Mouse (Mus musculus) frontal cortex, postnatal 25 days (tissue): ENCODE measurements at regions not wholly inside any gene's neighbourhood (a gene's known extent, or its start where the extent isn't known, plus 50 kb on each side); places are given as distances from the start of the nearest gene placed in this dataset.

Experiments
- DNase-seq, 2 experiments: peaks; one replicate each; pipeline ENCODE4 v3.0.0; 2022; ENCODE audit warnings: low spot score in 2 of 2

- no peak for DNase-seq
Measured at GRCm38 (mm10) chr2:108904121-108904733, 376.3 kb upstream of the Kif18a start.

GRCm38 (mm10) chr2:108913555-108913954 is 367.0 kb upstream of the Kif18a start:
- DNase-seq = no peak

DNA sequence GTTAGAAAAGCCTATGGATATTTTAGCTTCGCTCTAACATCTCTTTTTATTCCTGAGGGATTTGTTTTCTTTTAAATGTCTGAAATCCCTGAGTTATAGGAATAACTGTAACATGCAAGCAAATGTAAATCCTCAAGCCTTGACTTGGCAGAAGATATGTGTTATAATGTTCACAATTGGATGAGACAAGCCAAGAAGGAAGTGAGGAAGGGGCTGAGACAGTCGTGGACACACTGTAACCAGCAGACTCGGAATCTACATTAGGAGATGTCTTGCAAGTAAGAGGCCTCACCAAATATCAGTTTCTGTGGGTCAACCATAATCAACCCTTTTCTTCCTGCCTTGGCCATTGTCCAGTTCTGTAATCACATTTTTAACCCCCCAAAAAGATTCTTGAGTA is 366.6 kb upstream of the Kif18a start:
- DNase-seq = no peak

DNA sequence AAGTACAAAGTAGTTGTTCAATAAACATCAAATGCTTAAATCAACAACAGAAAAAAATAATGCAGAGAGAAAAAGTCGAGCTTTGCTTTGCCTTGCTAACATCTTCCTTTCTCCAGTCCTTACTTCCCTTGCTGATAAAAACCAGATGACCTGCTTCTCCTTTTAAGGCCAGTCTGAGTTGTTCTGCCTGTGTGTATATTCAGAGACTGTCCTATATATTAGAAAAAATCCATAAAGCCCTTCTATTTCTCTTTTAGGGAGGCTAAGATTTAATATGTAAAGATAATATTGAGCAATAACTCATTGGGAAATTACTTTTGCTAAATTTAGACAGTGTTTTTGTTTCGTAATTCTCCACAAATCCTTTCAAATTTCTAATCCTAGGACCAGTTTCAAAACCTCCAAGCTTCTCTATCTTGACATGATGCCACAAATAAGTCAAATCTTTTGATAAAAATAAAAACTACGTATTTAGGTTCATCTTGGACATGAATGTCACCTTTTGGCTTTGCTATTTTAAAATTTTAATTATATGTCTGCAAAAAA is 361.0 kb upstream of the Kif18a start:
- no peak for DNase-seq

- no peak for DNase-seq
Measured at GRCm38 (mm10) chr2:108920111-108920510, 360.4 kb upstream of the Kif18a start.

DNA sequence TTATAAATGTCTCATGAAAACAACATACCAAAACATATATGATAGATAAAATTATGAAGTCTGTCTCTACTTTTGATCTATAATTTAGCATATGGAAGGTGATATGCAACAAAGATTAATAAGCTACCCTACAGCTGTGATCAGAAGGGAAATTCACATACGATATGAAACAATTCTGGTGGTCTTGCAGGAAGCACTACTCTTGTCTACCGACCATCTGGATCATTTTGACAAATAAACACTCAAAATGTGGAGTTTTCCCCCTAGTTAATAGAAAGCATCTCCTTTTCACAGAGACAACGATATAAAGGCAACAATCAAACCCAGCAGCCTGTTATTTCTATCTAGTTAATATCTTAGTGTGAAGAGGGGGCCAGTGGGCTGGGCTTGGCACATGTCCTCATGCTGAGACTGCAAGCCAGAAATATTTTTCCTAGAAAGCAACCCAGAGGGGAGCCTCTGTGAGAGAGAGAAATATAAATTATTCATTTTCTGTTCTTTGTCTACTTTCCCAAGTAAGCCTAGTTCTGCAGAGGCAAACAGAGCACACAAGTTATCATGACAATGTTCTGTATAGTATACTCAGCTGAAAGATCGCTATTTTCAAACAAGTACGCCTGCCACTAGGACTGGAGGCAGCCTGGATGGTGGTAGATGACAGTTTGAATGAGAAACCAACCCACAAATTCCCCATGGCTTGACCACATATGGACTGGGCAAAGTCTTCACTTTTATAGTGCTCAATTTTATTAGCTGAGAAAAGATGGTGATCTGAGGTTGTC is 344.4 kb upstream of the Kif18a start:
- no peak for DNase-seq

DNA sequence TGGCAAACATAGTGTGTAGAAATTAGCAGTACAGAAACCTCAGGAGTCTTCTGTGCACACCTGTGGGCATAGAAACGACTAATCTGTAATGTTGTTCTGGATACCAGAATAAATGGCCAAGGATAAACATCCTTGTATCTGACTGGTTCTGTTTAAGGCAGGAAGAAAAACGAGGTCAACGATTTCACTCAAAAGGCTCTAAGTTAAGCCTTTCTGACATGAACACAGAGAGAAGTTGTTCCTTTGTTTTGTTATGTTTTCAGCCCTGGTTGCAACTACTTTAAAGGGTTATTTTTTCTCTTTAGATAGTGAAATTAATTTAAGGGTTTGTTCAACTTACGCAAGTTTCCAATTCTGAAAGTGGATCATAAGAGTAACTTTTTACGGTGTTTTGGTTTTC is 299.6 kb upstream of the Kif18a start:
- no peak for DNase-seq

DNA sequence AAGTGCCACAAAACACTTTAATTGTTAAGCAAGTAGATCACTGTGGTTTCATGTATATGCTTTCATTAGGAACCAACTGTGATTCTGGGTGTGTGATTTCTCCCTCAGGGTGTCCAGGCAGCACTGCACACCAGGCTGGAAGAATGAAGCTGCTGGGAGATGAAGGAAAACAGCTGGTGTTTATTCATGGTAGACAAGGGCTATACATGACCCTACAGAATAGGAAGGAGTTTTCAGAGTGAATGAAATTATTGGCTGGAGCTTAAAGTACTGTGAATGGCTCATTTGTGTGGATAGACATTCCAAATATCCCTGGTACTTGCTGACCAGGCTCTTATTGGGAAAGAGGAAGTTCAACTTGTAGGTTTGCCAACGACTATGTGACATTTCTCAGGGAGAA is 264.3 kb upstream of the Kif18a start:
- DNase-seq = no peak

- DNase-seq = no peak
Measured at GRCm38 (mm10) chr2:109017018-109017707, 263.4 kb upstream of the Kif18a start.

DNA sequence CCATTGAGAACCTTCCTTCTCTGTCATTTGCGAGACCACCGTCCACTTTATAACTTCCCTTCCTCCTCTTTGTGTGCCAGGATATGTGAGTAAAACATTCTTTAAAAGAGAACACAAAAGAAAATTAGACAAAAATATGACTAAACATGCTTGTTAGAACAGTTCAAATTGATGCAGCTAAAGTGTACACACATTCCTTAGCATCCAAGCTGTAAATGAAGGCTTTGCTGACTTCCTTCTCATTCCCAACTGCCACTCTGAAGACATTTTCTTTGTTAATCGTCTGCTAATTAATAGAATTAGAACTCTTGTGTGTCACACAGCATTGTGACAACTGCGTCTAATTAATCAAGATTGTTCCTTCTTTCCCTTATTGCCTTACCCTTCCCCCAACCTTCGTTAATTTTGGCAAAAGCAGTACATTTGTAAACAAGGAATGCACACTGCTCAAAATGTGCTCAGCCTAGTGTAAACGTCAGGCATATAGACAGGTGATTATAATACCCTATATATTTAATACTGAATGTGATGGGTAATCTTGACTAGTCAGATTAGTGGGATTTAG is 242.3 kb upstream of the Kif18a start:
- no peak for DNase-seq
